Mouse (Mus musculus) liver (tissue): ENCODE results near the gene Cox4i2.

Source experiments
- DNase-seq: peaks from one replicate; pipeline ENCODE4 v3.0.0-alpha.2; 2020; ENCODE audit warnings: mixed read lengths

Gene Cox4i2

GRCm38 (mm10) chr2:152804408-152805110 is 50.6 kb downstream of the Cox4i2 start:
- DNase-seq: peak; percentile 70

DNA sequence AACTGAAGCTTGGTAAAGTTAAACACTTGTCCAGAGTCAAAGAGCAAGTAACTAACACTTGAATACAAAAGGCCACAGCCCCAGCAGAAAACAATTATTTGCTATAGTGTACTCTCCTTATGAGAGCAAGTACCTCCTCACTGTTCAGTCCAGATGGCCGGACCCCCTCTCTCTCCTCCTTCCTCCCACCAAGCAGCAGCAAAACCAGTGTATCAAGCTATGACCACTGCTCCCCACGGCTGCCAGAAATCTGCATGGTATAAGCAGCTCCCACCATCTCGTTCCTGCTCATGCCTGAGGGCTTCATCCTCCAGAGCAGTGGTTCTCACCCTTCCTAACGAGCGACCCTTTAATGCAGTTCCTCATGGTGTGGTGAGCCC is 51.1 kb downstream of the Cox4i2 start:
- DNase-seq: no peak

GRCm38 (mm10) chr2:152806037-152806436 is 52.1 kb downstream of the Cox4i2 start:
- no peak for DNase-seq

DNA sequence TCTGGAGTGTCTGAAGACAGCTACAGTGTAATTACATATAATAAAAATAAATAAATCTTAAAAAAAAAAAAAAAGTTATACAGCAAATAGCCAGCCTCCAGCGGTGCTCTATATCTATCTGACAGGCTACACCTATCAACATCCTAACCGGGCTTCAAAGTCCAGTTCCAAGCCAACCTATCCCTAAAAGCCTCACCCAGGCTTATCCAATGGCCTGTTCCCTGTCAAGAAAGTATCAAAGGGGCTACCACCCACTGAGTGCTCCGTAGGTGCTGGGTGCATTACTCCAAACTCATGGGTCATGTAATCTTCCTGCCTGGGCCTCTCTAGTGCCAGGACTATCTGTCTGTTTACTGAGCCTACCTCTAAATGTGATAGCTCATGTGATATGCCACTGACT is 54.2 kb downstream of the Cox4i2 start:
- peak; percentile 46 for DNase-seq

DNA sequence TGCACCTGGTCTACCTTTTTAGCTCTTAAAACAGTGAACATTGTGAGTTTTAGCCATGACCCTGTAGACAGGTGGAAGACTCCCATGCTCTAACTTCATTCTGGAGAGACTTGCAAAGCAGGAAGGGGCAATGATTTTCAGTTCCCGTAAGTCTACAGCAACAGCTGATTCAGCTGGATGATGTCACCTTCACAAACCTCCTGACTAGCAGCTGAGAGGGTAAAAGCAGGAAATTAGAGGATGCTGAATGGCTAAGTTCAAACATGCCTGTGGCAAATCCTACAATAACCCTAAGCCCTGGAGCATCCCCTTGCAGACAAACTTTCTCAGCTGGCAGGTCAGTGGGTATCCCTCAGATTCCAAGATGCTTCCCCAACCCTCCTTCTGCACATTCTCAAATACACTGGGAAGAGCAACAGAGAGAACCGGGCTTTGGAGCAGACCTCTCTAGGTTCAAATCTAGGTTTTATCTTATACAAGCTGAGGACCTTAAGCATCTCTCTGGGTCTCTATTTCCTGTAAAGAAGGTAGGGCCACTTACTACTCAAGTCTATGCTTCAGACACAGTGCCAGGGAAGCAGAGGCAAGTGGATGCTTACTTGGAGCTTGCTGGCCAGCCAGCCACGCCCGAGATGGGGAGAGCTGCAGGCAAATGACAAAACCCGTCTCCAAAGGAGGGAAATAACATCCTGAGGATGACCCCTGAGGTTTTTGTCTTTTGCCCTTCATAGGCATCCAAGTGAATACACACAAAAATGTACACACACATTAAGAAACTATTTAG is 56.4 kb downstream of the Cox4i2 start:
- DNase-seq: peak; percentile 78

DNA sequence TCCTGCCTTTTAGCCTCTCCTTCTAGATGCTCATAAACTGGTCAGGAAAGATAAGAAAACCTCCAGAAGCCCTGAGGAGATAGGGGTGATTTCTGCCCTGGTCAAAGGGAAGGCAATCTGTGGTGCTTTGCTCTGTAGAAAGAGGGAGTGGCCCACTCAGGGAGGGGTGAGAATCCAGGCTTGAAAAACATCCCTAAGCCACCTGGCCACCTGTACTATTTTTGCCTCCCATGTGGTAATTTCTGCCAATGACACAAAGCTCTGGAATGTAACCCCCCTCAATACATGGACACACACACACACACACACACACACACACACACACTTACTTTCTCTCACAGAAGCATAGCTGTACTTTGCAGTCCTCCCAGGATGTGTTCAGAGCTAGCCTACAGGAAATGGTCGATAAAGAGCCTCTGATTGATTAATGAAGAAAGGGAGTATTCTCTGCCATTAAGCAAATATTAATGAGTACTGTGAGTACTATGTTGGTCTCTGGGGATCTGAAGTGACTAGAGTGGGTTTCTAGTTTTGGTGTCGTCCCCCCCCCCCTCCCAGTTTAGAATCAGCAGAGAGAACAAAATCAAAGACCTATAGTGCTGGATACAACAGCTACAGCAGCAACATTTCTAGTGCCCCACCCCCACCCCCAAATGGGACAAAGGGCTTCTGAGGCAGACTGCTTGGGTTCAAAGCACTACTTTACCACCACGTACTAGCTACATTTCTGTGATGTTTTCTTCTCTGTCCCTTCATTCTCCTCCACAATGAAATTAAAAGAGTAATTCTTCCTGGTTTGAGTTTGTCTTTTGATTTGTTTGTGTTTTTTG is 57.6 kb downstream of the Cox4i2 start:
- DNase-seq: peak; percentile 83

DNA sequence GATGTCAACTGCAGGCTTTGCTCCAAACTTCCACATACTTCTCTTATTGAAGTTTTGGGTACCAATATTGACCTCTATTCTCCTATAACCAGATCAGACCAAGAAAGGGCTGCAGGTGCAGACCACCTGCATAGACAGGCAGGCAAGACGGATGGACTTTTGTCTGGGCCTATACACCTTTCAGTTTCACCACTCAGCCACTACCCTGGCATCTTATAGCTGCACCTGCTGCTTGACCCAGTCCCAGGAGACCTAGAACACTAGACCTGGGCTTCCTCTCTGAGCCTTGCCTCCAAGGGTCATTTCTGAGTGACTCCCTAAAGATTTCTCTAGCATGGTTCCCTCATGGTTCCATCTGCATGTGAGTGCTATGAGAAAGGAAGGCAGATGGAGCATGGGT is 59.3 kb downstream of the Cox4i2 start:
- no peak for DNase-seq

DNA sequence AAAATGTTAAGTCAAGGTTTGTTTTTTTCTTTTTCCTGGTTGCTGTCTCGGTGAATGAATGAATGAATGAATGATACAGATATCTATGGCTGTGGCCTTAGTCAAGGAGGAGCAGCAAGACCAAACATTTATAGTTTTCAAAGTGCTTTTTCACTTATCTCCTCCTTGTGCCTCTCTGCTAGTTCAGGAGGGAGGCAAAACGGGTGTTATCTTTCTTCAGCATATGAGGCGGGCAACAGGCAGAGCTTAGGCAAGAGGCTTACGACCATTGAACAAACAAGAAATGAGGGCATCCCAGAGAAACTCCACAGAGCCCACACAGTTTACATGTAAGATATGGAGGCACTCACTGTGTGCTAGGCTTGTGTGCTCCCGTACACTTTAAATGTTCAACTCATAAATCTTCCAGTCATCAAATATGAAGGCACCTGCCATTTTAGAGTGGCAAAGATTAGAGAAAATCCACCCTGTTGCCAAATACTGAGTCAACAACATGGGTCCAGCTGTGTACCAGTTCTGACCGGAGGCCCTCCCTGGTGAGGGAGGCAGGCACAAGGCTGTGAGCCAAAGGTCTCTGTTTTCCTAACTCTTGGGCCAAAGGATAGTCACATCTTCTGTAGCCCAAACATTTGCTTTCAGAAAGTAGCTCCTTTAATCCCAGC is 60.4 kb downstream of the Cox4i2 start:
- DNase-seq: peak; percentile 80
